In the genomic region with DNA sequence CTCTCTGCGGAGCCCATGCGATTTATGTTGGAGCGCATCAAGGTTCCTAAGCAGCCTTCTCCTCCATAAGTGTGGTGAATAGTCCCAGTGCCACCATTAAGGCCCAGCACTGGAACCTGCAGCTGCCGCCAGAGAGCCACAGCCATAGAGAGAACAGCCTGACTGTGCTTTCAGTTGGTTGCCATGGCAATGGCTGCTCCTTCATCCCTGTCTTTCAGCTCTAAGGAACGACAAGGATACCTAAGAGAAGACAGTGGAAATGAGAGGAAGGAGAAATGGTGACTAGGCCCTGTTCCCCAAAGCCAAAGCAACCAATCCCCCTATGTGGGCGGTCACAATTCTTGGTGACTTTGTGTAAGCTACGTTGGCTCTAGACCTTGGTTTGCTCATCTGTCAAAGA, we compare ENCODE assay signal across 12 mouse cellular contexts.
DNase-seq lines count a peak whose midpoint lies in the region; ATAC-seq lines count a peak whose summit lies in the region.
"Had no signal": no experiment of that assay in that cellular context is flagged by ENCODE, and none has a peak within 500 bp of the region (broad histone marks: within the 10 kb centered on the region; RNA-seq: fewer than 3 reads in every experiment).

No protein-coding gene starts in this region.

- no peak overlapping the region for H3K4me2 ChIP-seq in forebrain, embryonic 15.5 days (replicated peaks)
- no peak overlapping the region for H3K4me2 ChIP-seq in midbrain, embryonic 15.5 days
- H3K4me2 ChIP-seq: liver, embryonic 11.5 days had no signal

- no peak for ATAC-seq in forebrain, embryonic 15.5 days (replicated peaks)
- ATAC-seq in midbrain, embryonic 15.5 days (replicated peaks), result peak; percentile 75

- 67% methylated on average over 7 of the region's 7 CpGs for WGBS in forebrain, embryonic 15.5 days
- 73% methylated on average over 7 of the region's 7 CpGs for WGBS in forebrain, embryonic 10.5 days
- WGBS in midbrain, embryonic 15.5 days, result 68% methylated on average over 7 of the region's 7 CpGs

- no peak overlapping the region for H3K9ac ChIP-seq in forebrain, embryonic 15.5 days (replicated peaks)
- no peak overlapping the region for H3K9ac ChIP-seq in midbrain, embryonic 15.5 days

- peak overlapping the region; percentile 11; the same call in 1 of the 2 replicates for H3K27ac ChIP-seq in forebrain, embryonic 15.5 days (replicated peaks)
- no peak overlapping the region for H3K27ac ChIP-seq in forebrain, embryonic 10.5 days
- 0 out of 2 replicates have a peak overlapping the region, but pooled peaks have one; percentile 43 for H3K27ac ChIP-seq in midbrain, embryonic 15.5 days

- no peak overlapping the region for H3K4me3 ChIP-seq in forebrain, embryonic 15.5 days
- no peak overlapping the region for H3K4me3 ChIP-seq in forebrain, embryonic 10.5 days
- no peak overlapping the region for H3K4me3 ChIP-seq in midbrain, embryonic 15.5 days

- H3K4me1 ChIP-seq in forebrain, embryonic 15.5 days, result peaks cover 6% of the 10 kb centered on the region; the same call in 1 of the 2 replicates
- H3K4me1 ChIP-seq in forebrain, embryonic 10.5 days, result peaks cover 34% of the 10 kb centered on the region
- H3K4me1 ChIP-seq in midbrain, embryonic 15.5 days, result peaks cover 15% of the 10 kb centered on the region; the same call in 1 of the 2 replicates

- H3K27me3 ChIP-seq in forebrain, embryonic 15.5 days, result no peaks in the 10 kb centered on the region
- no peaks in the 10 kb centered on the region for H3K27me3 ChIP-seq in forebrain, embryonic 10.5 days (ENCODE audit: poor library complexity, severe bottlenecking)
- H3K27me3 ChIP-seq in midbrain, embryonic 15.5 days (replicated peaks), result no peaks in the 10 kb centered on the region

- no peaks in the 10 kb centered on the region for H3K36me3 ChIP-seq in forebrain, embryonic 15.5 days
- H3K36me3 ChIP-seq in forebrain, embryonic 10.5 days (replicated peaks), result no peaks in the 10 kb centered on the region
- no peaks in the 10 kb centered on the region for H3K36me3 ChIP-seq in midbrain, embryonic 15.5 days (replicated peaks)

- intact Hi-C loops in heart, postnatal 36 days (cut with DNase I), result no loop called here

- H3K9me3 ChIP-seq in forebrain, embryonic 15.5 days, result no peaks in the 10 kb centered on the region
- H3K9me3 ChIP-seq in forebrain, embryonic 10.5 days, result no peaks in the 10 kb centered on the region
- H3K9me3 ChIP-seq in midbrain, embryonic 15.5 days, result no peaks in the 10 kb centered on the region

- no peak for DNase-seq in forebrain, embryonic 10.5 days (ENCODE audit: extremely low spot score, low spot score)
- DNase-seq in right cerebral cortex, adult 18-20 months, result peak; percentile 41
- DNase-seq in right cerebral cortex, postnatal 14 days, result no peak
- no peak for DNase-seq in spleen, postnatal 36 days (ENCODE audit: low spot score in 2 of 2)
- DNase-seq in heart, postnatal 36 days, result no peak
- no peak for DNase-seq in cerebellum, postnatal 36 days
- DNase-seq: adrenal gland, postnatal 10 days; heart, postnatal 14 days; kidney, adult 18-20 months had no signal
